26 mouse cellular contexts compared by ENCODE assay signal in genomic region chr19:25089746-25090145, GRCm38 (mm10).
DNase-seq lines count a peak whose midpoint lies in the region; ATAC-seq and TF ChIP-seq lines count a peak whose summit lies in the region.
"Had no signal": no experiment of that assay in that cellular context is flagged by ENCODE, and none has a peak within 500 bp of the region (broad histone marks: within the 10 kb centered on the region; RNA-seq: fewer than 3 reads in every experiment).

No protein-coding gene starts in this region.

- H3K27me3 ChIP-seq in liver, adult 2 months (ENCODE audit: control insufficient read depth, insufficient read depth, low read length) = no peaks in the 10 kb centered on the region
- no peaks in the 10 kb centered on the region for H3K27me3 ChIP-seq in liver, embryonic 12.5 days (replicated peaks)
- H3K27me3 ChIP-seq: embryonic facial prominence, embryonic 13.5 days; forebrain, embryonic 12.5 days; forebrain, embryonic 15.5 days; hindbrain, embryonic 13.5 days had no signal

- H3K9me3 ChIP-seq in liver, embryonic 12.5 days (replicated peaks) = no peaks in the 10 kb centered on the region
- H3K9me3 ChIP-seq: embryonic facial prominence, embryonic 10.5 days; embryonic facial prominence, embryonic 13.5 days; forebrain, embryonic 12.5 days; forebrain, embryonic 15.5 days; hindbrain, embryonic 10.5 days; hindbrain, embryonic 13.5 days had no signal

- no peak for ATAC-seq in liver, embryonic 12.5 days
- ATAC-seq: activated CD4-positive, CD25-positive, alpha-beta regulatory T cell, adult 4 months; forebrain, embryonic 15.5 days; hindbrain, embryonic 16.5 days had no signal

- H3K79me2 ChIP-seq in liver, adult 2 months (ENCODE audit: control insufficient read depth, insufficient read depth, low read length) = peaks cover 9% of the 10 kb centered on the region; the same call in 1 of the 2 replicates

- peaks cover 14% of the 10 kb centered on the region for H3K36me3 ChIP-seq in liver, adult 2 months (ENCODE audit: control insufficient read depth, insufficient read depth, low read length)
- H3K36me3 ChIP-seq in liver, embryonic 12.5 days = peaks cover 33% of the 10 kb centered on the region
- H3K36me3 ChIP-seq: embryonic facial prominence, embryonic 10.5 days; embryonic facial prominence, embryonic 13.5 days; forebrain, embryonic 12.5 days; forebrain, embryonic 15.5 days; hindbrain, embryonic 10.5 days; hindbrain, embryonic 13.5 days had no signal

- TF ChIP-seq CTCF in liver, adult 2 months (IDR thresholded peaks at IDR 0.05; ENCODE audit: low read depth, low read length) = no peak

- 33% methylated on average over 7 of the region's 7 CpGs for WGBS in liver, adult 2 months
- 75% methylated on average over 7 of the region's 7 CpGs for WGBS in liver, embryonic 12.5 days (ENCODE audit: insufficient replicate concordance)

- intact Hi-C loops in heart, postnatal 25 days (cut with DNase I) = no loop called here

- no peak for TF ChIP-seq POLR2A in liver, adult 2 months (IDR thresholded peaks at IDR 0.05; ENCODE audit: extremely low read depth, insufficient read depth, low read length)

- H3K4me2 ChIP-seq in liver, embryonic 12.5 days = no peak overlapping the region
- H3K4me2 ChIP-seq: embryonic facial prominence, embryonic 13.5 days; forebrain, embryonic 12.5 days; forebrain, embryonic 15.5 days; heart, embryonic 11.5 days; hindbrain, embryonic 13.5 days had no signal

- H3K4me1 ChIP-seq in liver, adult 2 months (ENCODE audit: control insufficient read depth, insufficient read depth, low read length) = peaks cover 15% of the 10 kb centered on the region
- H3K4me1 ChIP-seq in liver, embryonic 12.5 days = peaks cover 7% of the 10 kb centered on the region; the same call in 1 of the 2 replicates
- H3K4me1 ChIP-seq: embryonic facial prominence, embryonic 10.5 days; forebrain, embryonic 15.5 days; hindbrain, embryonic 10.5 days; hindbrain, embryonic 13.5 days had no signal

- DNase-seq in heart, adult 11 months = peak; percentile 52
- DNase-seq in heart, postnatal 25 days (ENCODE audit: low spot score) = no peak
- DNase-seq in kidney, adult 8-10 months = peak; percentile 26 to 53
- DNase-seq in kidney, postnatal 25 days = no peak
- DNase-seq in liver, adult 2 months (ENCODE audit: extremely low read depth, low read depth, low spot score) = peak; percentile 92
- DNase-seq: adrenal gland, adult 8-10 months; adrenal gland, postnatal 25 days; cerebellum, adult 11-12 months; cerebellum, adult 8-10 months; cerebellum, postnatal 10 days; cerebellum, postnatal 36 days; embryo, embryonic 11 days; gastrocnemius, postnatal 10 days; gastrocnemius, postnatal 36 days; heart, postnatal 36 days had no signal

- peak overlapping the region; percentile 74 for H3K27ac ChIP-seq in liver, adult 2 months (replicated peaks; ENCODE audit: insufficient read depth, low read depth, low read length)
- no peak overlapping the region for H3K27ac ChIP-seq in liver, embryonic 12.5 days
- H3K27ac ChIP-seq: embryonic facial prominence, embryonic 10.5 days; embryonic facial prominence, embryonic 13.5 days; forebrain, embryonic 12.5 days; forebrain, embryonic 15.5 days; hindbrain, embryonic 10.5 days; hindbrain, embryonic 13.5 days had no signal

- H3K4me3 ChIP-seq in liver, adult 2 months (ENCODE audit: insufficient read depth, low read depth, low read length) = no peak overlapping the region
- no peak overlapping the region for H3K4me3 ChIP-seq in liver, embryonic 12.5 days
- H3K4me3 ChIP-seq: embryonic facial prominence, embryonic 10.5 days; embryonic facial prominence, embryonic 13.5 days; erythroblast, embryonic 14.5 days; forebrain, embryonic 12.5 days; forebrain, embryonic 15.5 days; hindbrain, embryonic 10.5 days; hindbrain, embryonic 13.5 days had no signal

- no peak overlapping the region for H3K9ac ChIP-seq in liver, adult 2 months (ENCODE audit: low read depth, low read length)
- no peak overlapping the region for H3K9ac ChIP-seq in liver, embryonic 12.5 days
- H3K9ac ChIP-seq: embryonic facial prominence, embryonic 13.5 days; forebrain, embryonic 12.5 days; forebrain, embryonic 15.5 days; hindbrain, embryonic 13.5 days had no signal

Comparison
In these comparisons a context has a peak if more than half of its experiments do, and no peak if none do; other contexts are left out.
1. DNase-seq: peak in heart, adult 11 months (single experiment), kidney, adult 8-10 months (2 of 2) and liver, adult 2 months (single experiment); none in heart, postnatal 25 days (single experiment) and kidney, postnatal 25 days (0 of 2).